Mouse (Mus musculus) hematopoietic stem cell, adult 5-6 weeks (primary cell): Measurements from ENCODE around the gene Esp24. TPM values are rescaled to one million over a fixed set of nuclear protein-coding genes. Genes with fewer than 3 reads are reported as not detected.
"Not testable (repeated sequence)": the region's sequence is repeated elsewhere in the genome, so short reads cannot be mapped to it uniquely, and the experiment has no call there.

Experiments used
- ATAC-seq, 2 experiments: fragments of 125-278 bp in 1 of 2; replicated peaks in 1 of 2; 2 replicates each; pipeline ENCODE4 v1.8.0; 2016 to 2017; ENCODE audit warnings: inconsistent platforms in 2 of 2, mild to moderate bottlenecking in 2 of 2, moderate number of reproducible peaks in 2 of 2, low read depth in 1 of 2, moderate TSS enrichment in 1 of 2; ENCODE audit not compliant: low FRiP score in 2 of 2, poor library complexity in 2 of 2, severe bottlenecking in 2 of 2, insufficient read depth in 1 of 2, low TSS enrichment in 1 of 2
- total RNA-seq: library from RNA; stranded (forward); fragments of 172-1452, 232-1000 nt; gene quantifications from 2 replicates; pipeline ENCODE4 v1.2.3, GENCODE M21; 2017

Gene Esp24
- total RNA-seq, result not detected in 2 replicates

- not testable (repeated sequence) for ATAC-seq
These were observed at the start of gene Esp24 for GRCm38 (mm10) chr17:39036395-39036794. Gene Esp24 (plus strand): TSS chr17:39036695.

GRCm38 (mm10) chr17:39009846-39010245 lies 26.6 kb upstream of the Esp24 start:
- ATAC-seq, result no peak

- no peak for ATAC-seq
These were observed 25.5 kb upstream of the Esp24 start for GRCm38 (mm10) chr17:39010675-39011638.

- ATAC-seq, result no peak
These were observed 19.3 kb upstream of the Esp24 start for GRCm38 (mm10) chr17:39017184-39017583.

GRCm38 (mm10) chr17:39043241-39043640 lies 6.7 kb downstream of the Esp24 start, which contains the start of gene Gm21903:
Gene Gm21903 (minus strand): TSS chr17:39043341.
- ATAC-seq, result no peak

- no peak for ATAC-seq
These were observed 27.1 kb downstream of the Esp24 start for GRCm38 (mm10) chr17:39063641-39064040.

GRCm38 (mm10) chr17:39076937-39077336 lies 40.4 kb downstream of the Esp24 start, which contains the start of gene Esp23:
Gene Esp23 (minus strand): TSS chr17:39077037.
- no peak for ATAC-seq

Other genes starting within 250 kb of the Esp24 start
- gene Gm21903, start 6.6 kb downstream of the Esp24 start, total RNA-seq, result not detected in 2 replicates
- not detected in 2 replicates for gene Esp23, start 40.3 kb downstream of the Esp24 start, total RNA-seq
- not detected in 2 replicates for gene Esp22, start 58.6 kb downstream of the Esp24 start, total RNA-seq